Comparison of ENCODE assay signal across 8 mouse cellular contexts in the genomic region with DNA sequence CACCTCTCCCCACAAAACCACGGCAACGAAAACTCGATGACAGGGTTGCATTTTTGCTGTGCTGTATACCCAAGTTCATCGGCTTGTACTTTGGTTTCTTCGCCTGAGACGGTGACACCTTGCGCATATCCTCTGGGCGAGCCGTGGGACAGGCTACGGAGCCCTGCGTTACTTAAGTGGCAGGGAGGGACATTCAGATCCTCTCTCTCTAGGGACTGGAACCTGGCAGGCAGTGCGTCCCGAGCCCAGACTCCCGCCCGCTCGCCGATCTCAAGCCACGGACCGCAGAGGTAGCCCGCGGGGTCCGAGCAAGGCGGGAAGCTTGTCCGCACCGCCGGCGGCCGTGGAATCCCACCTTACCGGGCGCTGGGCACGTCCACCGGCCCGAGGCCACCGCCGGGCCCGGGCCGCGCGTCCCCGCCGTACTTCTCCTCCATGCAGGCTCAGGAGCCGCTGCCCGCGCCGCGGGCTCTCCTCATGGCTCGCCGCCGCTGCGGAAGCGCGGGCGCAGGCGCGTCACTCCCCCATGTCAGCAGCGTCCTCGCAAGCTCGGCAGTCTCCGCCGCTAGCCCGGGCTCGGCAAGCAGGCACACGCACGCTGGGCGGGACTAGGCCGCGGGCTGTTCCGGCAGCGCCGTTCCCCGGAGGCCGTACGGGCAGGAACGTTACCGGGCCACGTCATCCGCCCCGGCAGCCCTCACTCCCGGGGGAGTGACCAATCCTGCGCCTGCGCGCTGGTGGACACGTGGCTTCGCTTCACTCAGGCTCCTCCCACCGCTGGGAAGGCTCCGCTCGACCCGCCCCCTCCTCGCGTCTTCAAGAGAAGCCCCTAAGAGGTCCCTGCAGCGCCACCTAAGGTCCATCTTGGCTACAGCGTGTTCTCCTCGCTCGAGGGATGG. TPM values are rescaled to one million over a fixed set of nuclear protein-coding genes. Genes with fewer than 3 reads are reported as not detected.
A peak's percentile ranks its signal among the peaks of the same experiment; 100 is the strongest.
DNase-seq lines count a peak whose midpoint lies in the region; ATAC-seq and TF ChIP-seq lines count a peak whose summit lies in the region.

TSS of gene Slc30a5 (minus strand) at position 687 of the 899 bp plus-strand sequence.

- H3K27ac ChIP-seq in ES-Bruce4 (ENCODE audit: insufficient read depth, low read length), result no peak within 1 kb of the TSS
- H3K27ac ChIP-seq in forebrain, embryonic 13.5 days, result peak within 1 kb of the TSS; percentile 88
- peak within 1 kb of the TSS; percentile 98 for H3K27ac ChIP-seq in liver, postnatal 0 days (ENCODE audit: low read depth)
- H3K27ac ChIP-seq in neural tube, embryonic 14.5 days (ENCODE audit: low read depth, low read length), result peak within 1 kb of the TSS; percentile 92

- WGBS in forebrain, embryonic 13.5 days, result under 1% methylated on average over 80 of the region's 94 CpGs
- WGBS in large intestine, adult 2 months, result under 1% methylated on average over 94 of the region's 94 CpGs
- WGBS in liver, postnatal 0 days (ENCODE audit: insufficient replicate concordance), result under 1% methylated on average over 91 of the region's 94 CpGs
- under 1% methylated on average over 87 of the region's 94 CpGs for WGBS in neural tube, embryonic 14.5 days

- no peaks in the 10 kb centered on the region for H3K27me3 ChIP-seq in ES-Bruce4 (ENCODE audit: control insufficient read depth, insufficient read depth, low read length, poor library complexity, severe bottlenecking)
- H3K27me3 ChIP-seq in forebrain, embryonic 13.5 days, result no peaks in the 10 kb centered on the region
- no peaks in the 10 kb centered on the region for H3K27me3 ChIP-seq in liver, postnatal 0 days (ENCODE audit: insufficient read depth, low read length)
- no peaks in the 10 kb centered on the region for H3K27me3 ChIP-seq in neural tube, embryonic 14.5 days (ENCODE audit: control insufficient read depth, insufficient read depth, low read length)

- TF ChIP-seq CTCF in ES-Bruce4 (IDR thresholded peaks at IDR 0.05; ENCODE audit: low read depth, low read length), result peak; percentile 72
- peak; percentile 95 for TF ChIP-seq CTCF in liver, postnatal 0 days (IDR thresholded peaks at IDR 0.05; ENCODE audit: low read depth)

- no peak for TF ChIP-seq EP300 in ES-Bruce4 (IDR thresholded peaks at IDR 0.05; ENCODE audit: insufficient read depth, low read depth, low read length)
- TF ChIP-seq EP300 in liver, postnatal 0 days (IDR thresholded peaks at IDR 0.05; ENCODE audit: low read depth), result no peak; the same call in 1 of the 2 replicates

- peak; percentile 71 for TF ChIP-seq POLR2A in ES-Bruce4 (IDR thresholded peaks at IDR 0.05; ENCODE audit: insufficient read depth, low read length)

- DNase-seq in heart, postnatal 10 days, result peak; percentile 99
- peak; percentile 98 for DNase-seq in large intestine, adult 2 months (ENCODE audit: low read depth, low spot score)
- DNase-seq in liver, postnatal 0 days, result peak; percentile 100
- DNase-seq in testis, postnatal 10 days (ENCODE audit: low spot score), result peak; percentile 100

- no peaks in the 10 kb centered on the region for H3K9me3 ChIP-seq in ES-Bruce4 (replicated peaks; ENCODE audit: control insufficient read depth, insufficient read depth, low read length, poor library complexity, severe bottlenecking)
- H3K9me3 ChIP-seq in forebrain, embryonic 13.5 days (replicated peaks), result no peaks in the 10 kb centered on the region
- no peaks in the 10 kb centered on the region for H3K9me3 ChIP-seq in liver, postnatal 0 days (ENCODE audit: low read length)
- H3K9me3 ChIP-seq in neural tube, embryonic 14.5 days (ENCODE audit: control insufficient read depth, low read length), result no peaks in the 10 kb centered on the region

- H3K4me1 ChIP-seq in ES-Bruce4 (ENCODE audit: control insufficient read depth, insufficient read depth, low read length), result peaks cover 3% of the 10 kb centered on the region
- H3K4me1 ChIP-seq in forebrain, embryonic 13.5 days, result peaks cover 21% of the 10 kb centered on the region
- H3K4me1 ChIP-seq in liver, postnatal 0 days (ENCODE audit: insufficient read depth), result peaks cover 20% of the 10 kb centered on the region
- peaks cover 13% of the 10 kb centered on the region for H3K4me1 ChIP-seq in neural tube, embryonic 14.5 days (ENCODE audit: control insufficient read depth, insufficient read depth, low read length)

- peak within 1 kb of the TSS; percentile 98 for H3K4me3 ChIP-seq in ES-Bruce4 (ENCODE audit: low read depth, low read length)
- peak within 1 kb of the TSS; percentile 97 for H3K4me3 ChIP-seq in forebrain, embryonic 13.5 days
- peak within 1 kb of the TSS; percentile 96 for H3K4me3 ChIP-seq in liver, postnatal 0 days (ENCODE audit: low read depth, low read length)
- peak within 1 kb of the TSS; percentile 94 for H3K4me3 ChIP-seq in neural tube, embryonic 14.5 days (ENCODE audit: low read depth, low read length)

- intact Hi-C loops in heart, postnatal 10 days (cut with DNase I), result loop anchor here (1.0 kb wide), 1 partner anchor 89 kb away; the partner anchor contains the start of gene Mrps36

- peak within 1 kb of the TSS; percentile 83 for H3K4me2 ChIP-seq in forebrain, embryonic 13.5 days
- H3K4me2 ChIP-seq in liver, postnatal 0 days (ENCODE audit: low read depth, low read length), result peak within 1 kb of the TSS; percentile 82
- H3K4me2 ChIP-seq in neural tube, embryonic 14.5 days (ENCODE audit: low read depth, low read length), result peak within 1 kb of the TSS; percentile 93

- peak within 1 kb of the TSS; percentile 87 for H3K9ac ChIP-seq in ES-Bruce4 (ENCODE audit: low read depth, poor library complexity, severe bottlenecking)
- peak within 1 kb of the TSS; percentile 93 for H3K9ac ChIP-seq in forebrain, embryonic 13.5 days
- H3K9ac ChIP-seq in liver, postnatal 0 days (replicated peaks), result peak within 1 kb of the TSS; percentile 94
- peak within 1 kb of the TSS; percentile 94 for H3K9ac ChIP-seq in neural tube, embryonic 14.5 days (replicated peaks; ENCODE audit: low read depth, low read length)

- peak; percentile 97 for ATAC-seq in cerebellum, adult (ENCODE audit: insufficient number of reproducible peaks, low FRiP score, low TSS enrichment)
- peak; percentile 99 for ATAC-seq in forebrain, embryonic 13.5 days
- ATAC-seq in liver, postnatal 0 days, result peak; percentile 99
- peak; percentile 96 for ATAC-seq in neural tube, embryonic 14.5 days (ENCODE audit: low read depth)

- 0 out of 2 replicates have a peak, but pooled peaks cover 2% of the 10 kb centered on the region for H3K36me3 ChIP-seq in ES-Bruce4 (ENCODE audit: control insufficient read depth, insufficient read depth, low read length, poor library complexity, severe bottlenecking)
- H3K36me3 ChIP-seq in forebrain, embryonic 13.5 days (ENCODE audit: poor library complexity, severe bottlenecking), result 0 out of 2 replicates have a peak, but pooled peaks cover under 1% of the 10 kb centered on the region
- H3K36me3 ChIP-seq in liver, postnatal 0 days (replicated peaks; ENCODE audit: insufficient read depth, low read length), result peaks cover under 1% of the 10 kb centered on the region; the same call in 1 of the 2 replicates
- H3K36me3 ChIP-seq in neural tube, embryonic 14.5 days (ENCODE audit: control insufficient read depth, insufficient read depth, low read length), result no peaks in the 10 kb centered on the region

RNA-seq across cellular contexts. Expression of gene Slc30a5, which starts in this region (rescaled TPM):
- polyA plus RNA-seq in ES-Bruce4 (2011; ENCODE audit: insufficient read depth, insufficient read length, low read depth, missing spikeins), result 52.6 and 54.5 TPM in 2 replicates
- 32.3 and 34.0 TPM in 2 replicates for polyA plus RNA-seq in forebrain, embryonic 13.5 days (2015; fragmentation: Nextera tagmentation; extraction: Ambion mirVana)
- total RNA-seq in heart, postnatal 10 days (2021), result 10 to 100 TPM; 28.9 to 32.2 TPM
- polyA plus RNA-seq in large intestine, adult 2 months (2012; rRNA removed), result 38.8 and 49.6 TPM in 2 replicates
- polyA plus RNA-seq in liver, postnatal 0 days (2015; fragmentation: Nextera tagmentation; extraction: Ambion mirVana), result 18.8 and 18.9 TPM in 2 replicates
- polyA plus RNA-seq in neural tube, embryonic 14.5 days (2014; fragmentation: Nextera tagmentation; extraction: Ambion mirVana), result 40.2 and 45.3 TPM in 2 replicates
